Mouse (Mus musculus) heart, postnatal 0 days (tissue): ENCODE measurements around the gene Adarb1. TPM values are rescaled to one million over a fixed set of nuclear protein-coding genes. Genes with fewer than 3 reads are reported as not detected.

Experiments
- ATAC-seq: fragments of 200-750 bp; cut with Nextera tagmentation; 2 replicates; pipeline ENCODE4 v1.8.0; 2017; ENCODE audit warnings: low read depth, moderate number of reproducible peaks, moderate library complexity; ENCODE audit not compliant: insufficient read depth
- DNase-seq: peaks from one replicate; pipeline ENCODE4 v3.0.0-alpha.2; 2016; ENCODE audit warnings: low spot score
- H3K27ac ChIP-seq: fragments of 300-500 bp; sonication (generic); 2 replicates; pipeline ENCODE4 v1.5.1; 2014; ENCODE audit warnings: low read depth, mild to moderate bottlenecking
- H3K27me3 ChIP-seq: fragments of 300-500 bp; sonication (generic); 2 replicates; pipeline ENCODE4 v1.6.1; 2014; ENCODE audit warnings: low read length, mixed read lengths; ENCODE audit not compliant: control insufficient read depth, insufficient read depth
- H3K36me3 ChIP-seq: fragments of 300-500 bp; sonication (generic); replicated peaks from 2 replicates; pipeline ENCODE4 v1.6.1; 2014; ENCODE audit warnings: low read length, mixed read lengths; ENCODE audit not compliant: control insufficient read depth, insufficient read depth
- H3K4me1 ChIP-seq: fragments of 300-500 bp; sonication (generic); 2 replicates; pipeline ENCODE4 v1.6.1; 2014; ENCODE audit warnings: antibody characterized with exemption; ENCODE audit not compliant: control insufficient read depth, insufficient read depth
- H3K4me2 ChIP-seq: fragments of 300-500 bp; sonication (generic); 2 replicates; pipeline ENCODE4 v1.6.1; 2014; ENCODE audit warnings: low read depth, mild to moderate bottlenecking, low read length, moderate library complexity
- H3K4me3 ChIP-seq: fragments of 300-500 bp; sonication (generic); 2 replicates; pipeline ENCODE4 v1.5.1; 2014; ENCODE audit warnings: low read depth, low read length
- H3K9ac ChIP-seq: fragments of 300-500 bp; sonication (generic); replicated peaks from 2 replicates; pipeline ENCODE4 v1.6.1; 2014; ENCODE audit warnings: low read depth, low read length, mixed read lengths
- H3K9me3 ChIP-seq: fragments of 300-500 bp; sonication (generic); replicated peaks from 2 replicates; pipeline ENCODE4 v1.6.1; 2016; ENCODE audit warnings: low read length; ENCODE audit not compliant: control insufficient read depth
- CTCF ChIP-seq: IDR thresholded peaks from 2 replicates; pipeline ENCODE4 v1.5.1; 2016; ENCODE audit warnings: antibody characterized with exemption, control low read depth, low read depth
- EP300 ChIP-seq: IDR thresholded peaks from 2 replicates; pipeline ENCODE4 v1.6.1; 2016; ENCODE audit warnings: antibody characterized with exemption, low read depth
- WGBS: fragments of 180-500 bp; shearing (Covaris S2); extraction: QIAGEN DNeasy Blood & Tissue Kit; methylation state at CpG from one replicate; pipeline ENCODE4 v1.1.7; 2014; 5-methylcytosine and 5-hydroxymethylcytosine counted together
- polyA plus RNA-seq: library from polyadenylated mRNA; unstranded; fragments of >200 nt; fragmentation: Nextera tagmentation; extraction: Ambion mirVana; gene quantifications from 2 replicates; pipeline ENCODE4 v1.2.1, GENCODE M21; 2015
- total RNA-seq: library from RNA; depleted of rRNA; stranded (reverse); fragments of >200 nt; gene quantifications from 2 replicates; pipeline ENCODE4 v1.2.3, GENCODE M21; 2014; ENCODE audit warnings: low replicate concordance

Gene Adarb1
- total and polyA plus RNA-seq, 2 experiments from 2014 or later, result 7.8 to 23.7 TPM

DNA sequence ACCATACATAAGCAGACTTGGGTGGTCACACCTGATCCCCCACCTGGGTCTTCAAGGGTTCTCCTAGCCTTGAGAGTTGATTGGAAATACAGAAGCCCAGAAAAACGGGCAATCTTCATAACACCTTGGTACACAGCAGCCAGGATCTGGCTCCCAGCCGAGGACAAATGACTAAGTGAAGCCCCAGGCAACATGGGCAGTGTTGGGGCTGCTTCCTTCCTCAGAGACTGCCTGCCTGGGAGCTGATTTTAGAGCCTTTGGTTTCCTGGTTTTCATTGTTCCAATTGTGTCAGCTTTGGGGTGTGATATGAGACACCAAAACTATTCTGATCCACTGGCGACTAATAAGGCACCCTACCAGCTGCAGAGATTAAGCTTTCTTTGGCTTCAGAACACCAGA is 20.0 kb downstream of the Adarb1 start:
- WGBS, result 45% methylated on average over 3 of the region's 3 CpGs
- Histone ChIP-seq H3K9me3 (no peaks in the 10 kb centered on the region), H3K36me3 (no peaks in the 10 kb centered on the region), H3K4me1 (peaks cover 17% of the 10 kb centered on the region), H3K27me3 (no peaks in the 10 kb centered on the region), H3K4me3 (no peak overlapping the region), H3K9ac (no peak overlapping the region), H3K4me2 (no peak overlapping the region), H3K27ac (peak overlapping the region; percentile 68)
- peak; percentile 43; the same call in 1 of the 2 replicates for ATAC-seq
- TF ChIP-seq EP300 (0 out of 2 replicates have a peak, but pooled peaks have one; percentile 43), CTCF (no peak)
- DNase-seq, result peak; percentile 34

DNA sequence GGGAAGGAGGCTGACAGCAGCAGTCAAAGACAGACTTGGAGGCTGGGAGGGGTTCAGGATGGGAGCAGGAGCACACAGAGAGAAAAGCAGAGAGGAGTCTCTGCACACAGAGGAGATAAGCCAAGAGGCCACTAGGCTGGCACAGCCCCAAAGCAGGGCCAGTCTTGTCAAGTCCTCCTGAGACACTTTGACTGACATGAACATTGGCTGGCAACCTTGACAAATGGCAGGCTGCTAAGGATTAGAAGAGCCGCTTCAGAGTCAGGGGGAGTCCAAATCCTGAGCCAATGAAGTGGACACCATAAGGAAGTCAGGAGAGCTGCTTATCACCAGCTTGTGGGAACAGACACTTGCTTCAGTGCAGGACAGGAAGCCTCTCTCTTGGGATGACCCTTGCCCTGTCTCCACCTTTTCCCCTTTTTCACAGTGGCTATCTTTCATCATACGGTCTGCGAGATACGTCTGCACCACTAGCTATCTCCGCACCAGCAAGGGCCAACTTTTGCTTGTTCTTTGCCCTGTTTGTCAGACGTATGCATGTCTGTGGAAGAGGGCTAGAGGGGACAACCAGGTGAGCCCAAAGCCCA is 20.9 kb downstream of the Adarb1 start:
- WGBS, result 44% methylated on average over 6 of the region's 6 CpGs
- peak; percentile 25 for DNase-seq
- H3K27ac ChIP-seq, result peak overlapping the region; percentile 68

DNA sequence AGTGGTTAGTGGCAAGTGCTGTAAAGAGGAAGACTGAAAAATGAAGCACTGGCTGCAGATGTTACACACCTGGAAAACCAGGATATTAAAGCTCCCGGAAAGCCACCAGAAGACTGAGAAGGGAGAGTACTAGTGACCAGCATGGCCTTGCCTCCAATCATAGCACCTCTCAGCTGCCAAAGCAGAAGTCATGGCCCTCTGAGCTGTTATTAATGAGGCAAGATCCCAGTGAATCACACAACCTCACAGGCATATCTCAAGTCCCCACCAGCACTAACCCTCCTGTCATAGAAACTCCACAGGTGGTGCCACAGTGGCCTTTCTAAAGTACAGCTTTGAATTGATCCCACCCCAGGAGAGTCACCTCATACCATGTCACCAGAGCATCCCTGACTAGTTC is 22.1 kb downstream of the Adarb1 start:
- Histone ChIP-seq H3K27me3 (no peaks in the 10 kb centered on the region), H3K27ac (no peak overlapping the region), H3K4me3 (no peak overlapping the region), H3K4me1 (peaks cover 16% of the 10 kb centered on the region), H3K36me3 (0 out of 2 replicates have a peak, but pooled peaks cover 2% of the 10 kb centered on the region), H3K9me3 (no peaks in the 10 kb centered on the region), H3K4me2 (no peak overlapping the region), H3K9ac (no peak overlapping the region)
- WGBS, result 94% methylated on average over 1 of the region's 1 CpGs
- ATAC-seq (no peak), DNase-seq (no peak)
- TF ChIP-seq EP300 (no peak), CTCF (no peak)

More for the DNA sequence above, 20.9 kb downstream of the Adarb1 start:
- H3K4me2 ChIP-seq, result no peak overlapping the region
- ATAC-seq, result peak; percentile 25; the same call in 1 of the 2 replicates
- no peak overlapping the region for H3K9ac ChIP-seq
- peaks cover 16% of the 10 kb centered on the region for H3K4me1 ChIP-seq
- H3K27me3 ChIP-seq, result no peaks in the 10 kb centered on the region
- H3K9me3 ChIP-seq, result no peaks in the 10 kb centered on the region
- no peak overlapping the region for H3K4me3 ChIP-seq
- H3K36me3 ChIP-seq, result no peaks in the 10 kb centered on the region
- TF ChIP-seq CTCF, result no peak
- no peak for TF ChIP-seq EP300

DNA sequence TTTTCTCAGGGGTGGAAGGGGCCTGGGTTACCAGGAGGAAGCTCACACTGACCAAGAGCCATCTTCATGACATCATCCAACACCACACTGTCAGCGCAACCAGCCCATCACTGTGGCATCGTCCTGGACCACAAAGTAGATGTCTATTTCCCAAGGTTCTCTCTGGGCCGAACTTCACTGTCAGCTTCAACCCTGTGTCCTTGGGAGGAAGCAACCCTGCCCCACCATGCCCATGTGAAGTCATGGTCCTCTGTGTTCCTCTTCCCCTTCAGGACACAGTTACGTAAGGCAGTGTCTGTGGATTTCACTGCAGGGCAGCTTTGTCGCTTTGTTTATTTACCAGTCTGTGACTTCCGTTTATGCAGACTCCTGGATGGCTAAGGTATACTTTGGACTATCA is 27.0 kb downstream of the Adarb1 start:
- Histone ChIP-seq H3K4me3 (no peak overlapping the region), H3K27ac (no peak overlapping the region), H3K4me2 (no peak overlapping the region), H3K9me3 (no peaks in the 10 kb centered on the region), H3K27me3 (no peaks in the 10 kb centered on the region), H3K4me1 (peaks cover 4% of the 10 kb centered on the region), H3K36me3 (0 out of 2 replicates have a peak, but pooled peaks cover 2% of the 10 kb centered on the region), H3K9ac (no peak overlapping the region)
- DNase-seq (no peak), ATAC-seq (no peak)
- WGBS, result 88% methylated on average over 6 of the region's 6 CpGs
- no peak for TF ChIP-seq CTCF
- TF ChIP-seq EP300, result no peak

DNA sequence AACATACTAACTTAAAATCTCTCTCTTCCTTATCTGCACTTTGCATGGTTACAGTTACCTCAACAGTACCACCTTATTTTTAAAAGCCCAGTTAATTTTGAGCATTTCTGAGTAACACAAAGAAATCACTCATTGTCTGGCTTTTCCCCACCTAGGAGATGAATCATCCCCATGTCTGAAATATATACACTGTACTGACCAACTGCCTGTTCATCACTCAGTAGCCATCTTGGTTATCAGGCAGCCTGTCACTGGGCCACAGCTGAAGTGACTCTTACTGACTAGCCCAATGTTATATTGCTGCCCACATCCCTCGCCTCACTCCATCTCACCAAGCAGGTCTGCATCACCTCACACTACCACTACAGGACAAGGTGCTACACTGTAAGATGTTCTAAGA is 30.5 kb downstream of the Adarb1 start:
- Histone ChIP-seq H3K4me1 (peaks cover 9% of the 10 kb centered on the region), H3K4me2 (no peak overlapping the region), H3K9ac (no peak overlapping the region), H3K27ac (no peak overlapping the region), H3K4me3 (no peak overlapping the region), H3K9me3 (no peaks in the 10 kb centered on the region), H3K27me3 (no peaks in the 10 kb centered on the region), H3K36me3 (0 out of 2 replicates have a peak, but pooled peaks cover 2% of the 10 kb centered on the region)
- ATAC-seq (no peak), DNase-seq (no peak)
- TF ChIP-seq EP300 (no peak), CTCF (no peak)
- WGBS, result 86% methylated on average over 1 of the region's 1 CpGs

DNA sequence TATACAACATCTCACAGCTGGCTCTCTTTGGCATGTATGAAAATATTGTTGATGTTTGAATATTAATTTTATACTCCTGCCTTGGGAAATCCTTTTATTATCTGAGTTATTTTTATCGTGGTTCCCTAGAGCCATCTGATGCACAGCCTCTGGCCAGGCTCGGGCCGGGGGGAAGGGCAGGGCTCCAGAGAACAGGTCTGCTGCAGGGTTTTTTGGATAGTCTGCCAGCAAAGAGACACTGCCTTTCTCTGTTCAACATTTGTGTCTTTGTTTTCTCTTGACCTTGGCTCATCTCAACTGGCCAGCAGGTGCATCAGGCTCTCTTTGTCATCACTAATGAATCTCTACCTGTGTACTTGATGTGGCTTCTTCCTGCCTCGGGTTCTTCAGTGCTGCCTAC is 32.3 kb downstream of the Adarb1 start:
- DNase-seq, result no peak
- H3K27ac ChIP-seq, result no peak overlapping the region

More for the DNA sequence above, 32.3 kb downstream of the Adarb1 start:
- no peak for TF ChIP-seq CTCF
- TF ChIP-seq EP300, result no peak
- Histone ChIP-seq H3K4me2 (no peak overlapping the region), H3K4me3 (no peak overlapping the region), H3K4me1 (peaks cover 9% of the 10 kb centered on the region), H3K36me3 (no peaks in the 10 kb centered on the region), H3K27me3 (no peaks in the 10 kb centered on the region), H3K9me3 (no peaks in the 10 kb centered on the region), H3K9ac (no peak overlapping the region)
- WGBS, result 41% methylated on average over 4 of the region's 4 CpGs
- ATAC-seq, result no peak
